Mouse (Mus musculus) 3134 (cell line): ENCODE measurements around the gene Cask.

Experiments used
- DNase-seq: peaks from one replicate; pipeline ENCODE4 v3.0.0-alpha.2; 2011; ENCODE audit warnings: low spot score; ENCODE audit not compliant: insufficient read length; ENCODE audit errors: extremely low read depth

The Cask gene

DNA sequence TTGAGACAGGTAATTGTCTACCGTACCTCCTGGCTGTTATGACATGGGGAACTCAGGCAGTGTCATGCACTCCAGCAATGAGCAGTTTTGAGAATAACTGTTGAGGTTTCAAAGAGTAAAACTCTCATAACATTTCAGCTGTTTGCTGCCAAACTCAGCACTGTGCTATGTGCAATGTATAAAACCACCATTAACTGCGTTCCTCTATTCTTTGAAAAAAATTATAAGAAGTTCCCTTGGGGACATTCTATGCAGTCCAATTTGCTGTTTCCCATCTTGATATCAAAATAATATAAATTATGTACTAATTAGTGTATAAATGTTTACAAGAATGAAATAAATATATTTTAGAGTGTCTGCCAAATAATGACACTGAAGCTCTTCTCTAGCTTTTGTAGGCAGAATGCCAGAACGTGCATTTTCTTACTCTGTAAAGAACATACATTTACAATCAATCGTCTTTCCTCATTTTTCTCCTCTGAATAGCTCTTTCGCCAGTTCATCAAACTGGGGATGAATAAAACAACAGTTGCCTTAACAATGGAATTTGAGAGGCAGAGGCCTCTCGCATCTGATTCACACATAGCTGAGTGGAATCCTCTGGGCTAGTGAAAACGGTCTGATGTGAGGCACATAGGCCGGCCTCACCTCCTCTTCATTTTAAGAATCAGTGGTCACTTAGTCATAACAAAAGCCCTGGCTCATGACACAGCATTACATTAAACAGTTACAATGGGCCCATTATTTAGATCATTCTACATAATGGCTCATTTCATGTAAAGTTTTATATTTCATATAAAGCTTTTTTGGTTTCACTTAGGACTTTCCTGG, 125.4 kb downstream of the Cask start:
- peak; percentile 7 for DNase-seq

- DNase-seq: no peak
Measured at GRCm38 (mm10) chrX:13720296-13720829, 130.8 kb downstream of the Cask start.

- no peak for DNase-seq
Measured at GRCm38 (mm10) chrX:13718283-13718682, 132.9 kb downstream of the Cask start.

- no peak for DNase-seq
Measured at GRCm38 (mm10) chrX:13716796-13717569, 134.2 kb downstream of the Cask start.

DNA sequence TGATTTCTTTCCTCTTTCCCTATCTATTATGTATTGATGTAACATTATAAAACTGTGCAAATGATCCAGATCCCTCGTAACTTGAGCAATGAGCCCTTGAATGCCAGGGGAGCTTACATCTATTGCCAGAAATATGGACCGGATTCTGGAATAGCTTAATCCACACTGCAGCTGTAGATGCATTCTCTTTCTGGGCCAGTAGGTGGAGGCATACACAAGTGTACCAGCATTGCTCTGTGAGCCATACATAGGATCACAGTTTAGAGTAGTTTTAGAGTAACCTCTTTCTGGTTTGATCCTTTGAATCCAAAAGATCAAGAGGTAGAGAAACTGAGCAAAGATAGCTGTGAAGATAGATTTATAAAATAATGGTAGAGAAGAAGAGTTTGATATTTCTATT, 141.0 kb downstream of the Cask start:
- DNase-seq: peak; percentile 5

DNA sequence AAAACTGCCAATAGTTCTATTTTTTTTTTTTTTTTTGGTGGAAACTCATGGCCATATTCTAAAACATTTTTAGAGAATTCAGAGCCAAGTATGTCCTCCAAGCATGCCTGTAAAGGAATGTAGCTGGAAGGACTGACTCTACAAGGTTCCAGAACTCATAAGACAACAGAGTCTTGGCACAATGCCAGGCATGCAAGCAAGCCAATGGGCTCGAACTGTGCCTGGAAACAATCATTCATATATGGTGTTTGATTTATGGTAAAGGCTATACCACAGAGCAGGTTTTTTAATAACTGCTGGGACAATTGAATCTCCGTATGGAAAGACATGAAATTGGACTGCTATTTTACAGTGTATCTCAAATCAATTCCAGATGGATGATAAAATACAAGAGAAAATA, 146.1 kb downstream of the Cask start:
- no peak for DNase-seq

DNA sequence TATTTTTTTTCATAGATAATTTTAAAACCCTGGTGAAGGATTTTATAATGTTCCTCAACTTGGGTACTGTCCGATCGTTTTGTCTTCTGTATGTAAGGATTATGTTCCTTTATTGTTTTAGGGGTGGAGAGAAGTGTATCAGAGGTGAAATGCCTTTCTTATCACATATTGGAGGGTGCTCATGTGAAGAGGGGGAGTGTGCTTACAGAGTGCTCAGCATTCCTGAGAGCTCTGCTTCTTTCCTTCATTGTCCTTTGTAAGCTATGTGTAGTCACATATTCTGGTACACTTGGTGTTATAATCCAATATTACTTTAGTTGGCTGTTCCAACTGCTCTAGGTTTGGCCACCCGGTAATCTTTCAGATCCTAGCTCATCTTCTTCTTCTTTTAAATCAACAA, 150.5 kb downstream of the Cask start:
- DNase-seq: no peak

DNA sequence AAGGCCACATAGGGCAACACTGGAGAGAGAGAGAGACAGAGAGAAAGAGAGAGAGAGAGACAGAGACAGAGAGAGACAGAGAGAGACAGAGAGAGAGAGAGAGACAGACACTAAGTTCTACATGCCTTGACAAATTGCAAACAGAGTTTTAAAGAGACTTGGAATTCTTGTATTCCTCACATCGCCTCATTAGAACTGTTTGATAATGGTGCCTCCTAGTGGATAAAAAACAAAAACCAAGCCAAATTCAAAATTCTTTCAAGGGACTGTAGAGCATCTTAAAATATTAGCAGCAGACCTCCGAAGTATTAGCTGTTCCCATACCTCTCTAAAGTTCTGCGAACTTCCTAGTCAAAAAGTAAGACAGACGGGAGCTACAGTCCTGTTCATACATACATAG, 159.3 kb downstream of the Cask start:
- no peak for DNase-seq

DNA sequence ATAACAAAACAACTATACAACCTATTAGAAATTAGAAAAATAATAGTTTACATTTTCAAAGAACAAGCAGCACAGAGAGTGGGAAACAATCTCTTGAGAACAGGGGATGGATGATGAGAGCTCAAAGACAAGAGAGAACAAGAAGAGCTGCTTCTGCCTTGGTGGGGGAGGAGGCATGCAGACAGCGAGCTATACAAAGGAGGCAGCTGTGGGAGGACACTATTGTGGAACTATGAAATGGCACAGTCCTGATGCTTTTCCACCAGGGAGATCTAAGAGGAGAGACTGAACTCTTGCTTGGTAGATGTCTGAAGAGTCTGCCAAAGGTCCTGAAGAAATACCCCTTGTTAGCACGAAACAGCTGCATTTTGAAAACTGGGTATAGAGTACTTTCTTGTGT, 162.8 kb downstream of the Cask start:
- DNase-seq: no peak

- DNase-seq: no peak
Measured at GRCm38 (mm10) chrX:13686589-13686988, 164.6 kb downstream of the Cask start.

GRCm38 (mm10) chrX:13681748-13682147, 169.4 kb downstream of the Cask start:
- DNase-seq: no peak

- no peak for DNase-seq
Measured at GRCm38 (mm10) chrX:13673001-13673400, 178.2 kb downstream of the Cask start.

- DNase-seq: no peak
Measured at GRCm38 (mm10) chrX:13670342-13670741, 180.8 kb downstream of the Cask start.

- DNase-seq: no peak
Measured at GRCm38 (mm10) chrX:13668867-13669266, 182.3 kb downstream of the Cask start.

- DNase-seq: no peak
Measured at GRCm38 (mm10) chrX:13661063-13661462, 190.1 kb downstream of the Cask start, which contains the start of gene Gpr82. TSS of gene Gpr82 (plus strand) at chrX:13661363.

- no peak for DNase-seq
Measured at GRCm38 (mm10) chrX:13659201-13659890, 191.8 kb downstream of the Cask start.

- DNase-seq: no peak
Measured at GRCm38 (mm10) chrX:13658616-13659140, 192.5 kb downstream of the Cask start.

DNA sequence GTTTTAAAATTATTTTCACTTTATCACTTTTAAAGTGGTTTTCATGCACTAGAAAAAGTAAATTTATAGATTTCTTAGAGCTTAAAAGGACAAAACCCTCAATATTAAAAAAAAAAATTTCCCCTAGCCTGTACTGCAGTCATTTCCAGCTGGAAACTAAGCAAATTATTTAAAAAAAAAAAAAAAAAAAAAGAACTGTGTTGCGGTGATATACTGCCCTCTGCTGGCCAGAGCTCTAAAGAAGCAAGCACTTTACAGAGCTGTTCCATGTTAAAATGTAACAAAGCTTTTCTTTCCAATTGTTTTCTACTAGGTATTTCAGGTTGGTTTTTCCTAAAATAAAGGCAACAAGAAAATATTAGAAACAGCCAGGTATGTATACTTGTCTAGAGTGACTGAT, 194.4 kb downstream of the Cask start:
- DNase-seq: no peak

DNA sequence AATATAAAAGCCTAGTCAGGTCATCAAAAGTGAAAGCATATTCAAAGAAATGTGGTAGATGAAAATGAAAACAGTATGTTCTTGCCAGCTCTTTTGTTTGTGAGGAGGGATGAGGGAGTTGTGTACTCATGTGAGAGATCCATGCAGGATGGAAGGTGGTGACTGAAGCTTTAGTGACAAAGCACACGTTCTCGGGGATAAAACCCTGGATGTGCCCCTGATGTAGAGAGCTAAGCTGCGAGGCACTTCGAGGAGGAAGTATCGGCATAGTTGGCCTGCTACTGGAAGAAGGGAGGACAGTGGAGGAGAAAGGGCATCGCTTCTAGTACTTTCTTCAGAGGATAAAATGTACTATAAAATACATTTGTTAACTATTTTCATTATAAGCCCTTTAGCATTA, 195.3 kb downstream of the Cask start:
- DNase-seq: no peak

GRCm38 (mm10) chrX:13655005-13655421, 196.2 kb downstream of the Cask start:
- DNase-seq: no peak

DNA sequence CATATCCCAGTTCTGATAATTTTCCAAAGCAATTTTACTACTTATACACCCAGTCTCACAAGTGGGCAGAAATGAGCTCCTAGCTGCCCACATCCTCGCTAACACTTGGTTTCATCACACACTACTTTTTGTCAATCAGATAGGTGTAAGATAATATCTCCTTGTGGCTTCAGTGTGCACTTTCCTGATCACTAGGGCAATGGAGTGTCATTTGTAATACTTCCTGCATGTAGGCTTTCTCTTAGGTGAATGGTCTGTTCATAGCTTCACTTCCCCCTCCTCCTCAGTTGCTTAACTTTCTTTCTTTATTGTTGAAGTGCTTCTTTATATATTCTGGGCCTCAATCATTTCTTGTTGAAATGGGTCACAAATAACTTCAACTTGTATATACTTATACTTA, 198.9 kb downstream of the Cask start:
- DNase-seq: no peak
